Mouse (Mus musculus): ENCODE data around the gene Trim27.

Gene Trim27

DNA sequence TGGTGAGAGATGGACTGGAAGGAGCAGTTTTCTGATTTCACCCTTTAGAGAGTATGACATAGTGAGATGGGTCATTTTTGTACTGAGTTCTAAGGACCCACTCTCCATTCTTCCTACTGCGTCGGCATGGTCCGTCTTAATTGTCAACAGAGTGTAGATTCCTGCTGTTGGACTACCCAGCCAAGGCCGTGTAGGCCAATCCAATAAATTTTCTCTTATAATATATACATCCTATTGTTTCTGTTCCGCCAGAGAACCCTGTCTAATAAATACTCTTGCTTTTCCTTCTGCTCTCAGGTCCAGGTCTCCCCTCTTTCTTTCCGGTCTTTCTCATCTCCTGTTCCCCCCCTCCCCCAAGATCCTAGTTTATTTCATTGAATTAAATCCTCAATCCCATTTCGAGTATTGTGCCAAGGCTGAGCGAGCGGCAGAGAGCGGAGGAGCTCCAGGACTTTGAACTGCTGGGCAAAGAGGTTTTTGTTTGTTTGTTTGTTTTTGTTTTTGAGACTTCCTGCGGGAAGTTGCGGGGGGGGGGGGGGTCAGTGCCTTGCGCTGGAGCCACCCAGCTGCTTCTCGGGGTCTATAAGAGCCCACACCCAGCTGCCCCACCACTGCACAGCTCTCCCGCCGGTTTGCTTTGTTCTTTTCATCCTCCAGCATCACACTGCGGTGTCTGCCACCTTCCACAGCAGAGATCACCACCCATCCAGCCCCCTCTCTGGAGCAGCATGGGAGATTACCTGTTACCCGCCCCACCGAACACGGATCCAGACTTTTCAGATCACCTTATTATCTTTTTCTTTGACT, 42.6 kb downstream of the Trim27 start:
- no peak for DNase-seq (ENCODE audit: low spot score in 2 of 2)

DNA sequence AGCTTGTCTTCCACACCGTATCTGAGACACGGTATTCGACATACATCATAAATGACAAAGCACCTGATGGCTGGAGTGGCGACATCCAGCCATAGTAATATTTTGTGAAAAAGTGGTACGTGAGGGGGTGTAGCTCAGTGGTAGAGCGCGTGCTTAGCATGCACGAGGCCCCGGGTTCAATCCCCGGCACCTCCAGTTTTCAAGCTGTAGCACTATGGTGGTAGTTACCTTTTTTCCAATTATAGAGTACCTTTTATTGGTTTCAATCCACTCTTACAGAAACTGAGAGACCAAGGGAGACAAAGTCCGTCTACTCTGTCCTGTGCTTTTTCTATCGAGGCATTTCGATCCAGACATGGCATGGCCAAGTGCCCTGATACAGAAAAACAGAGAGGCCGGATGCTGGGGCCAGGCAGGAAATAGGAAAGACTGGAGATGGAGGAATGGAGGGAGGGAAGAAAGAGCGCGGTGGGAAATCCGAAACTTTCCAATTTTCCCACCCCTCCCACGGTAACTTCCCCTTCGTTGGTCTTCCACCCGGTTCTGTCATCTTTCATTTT, 43.3 kb downstream of the Trim27 start:
- DNase-seq (ENCODE audit: low spot score in 2 of 2), result peak; percentile 68 to 83

GRCm38 (mm10) chr13:21223242-21223655, 44.0 kb downstream of the Trim27 start:
- DNase-seq (ENCODE audit: low spot score in 2 of 2), result no peak

GRCm38 (mm10) chr13:21224376-21224775, 45.1 kb downstream of the Trim27 start:
- no peak for DNase-seq (ENCODE audit: low spot score in 2 of 2)

DNA sequence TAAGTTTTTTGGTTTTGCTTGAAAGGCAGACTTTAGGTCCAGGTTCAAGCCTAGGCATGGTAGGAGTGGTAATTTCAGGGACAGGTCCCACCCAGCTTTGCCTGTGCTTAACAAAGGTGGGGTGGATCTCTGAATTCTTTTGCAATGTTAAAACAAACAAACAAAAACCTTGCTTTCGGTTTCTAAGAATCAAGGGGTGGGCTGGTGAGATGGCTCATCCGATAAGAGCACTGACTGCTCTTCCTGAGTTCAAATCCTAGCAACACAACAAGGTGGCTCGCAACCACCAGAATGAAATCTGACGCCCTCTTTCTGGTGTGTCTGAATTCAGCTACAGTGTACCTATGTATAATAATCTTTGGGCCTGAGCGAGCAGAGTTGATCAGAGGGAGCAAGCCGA, 46.0 kb downstream of the Trim27 start:
- no peak for DNase-seq (ENCODE audit: low spot score in 2 of 2)

- DNase-seq (ENCODE audit: low spot score in 2 of 2), result no peak
Measured at GRCm38 (mm10) chr13:21226031-21226430, 46.8 kb downstream of the Trim27 start.

DNA sequence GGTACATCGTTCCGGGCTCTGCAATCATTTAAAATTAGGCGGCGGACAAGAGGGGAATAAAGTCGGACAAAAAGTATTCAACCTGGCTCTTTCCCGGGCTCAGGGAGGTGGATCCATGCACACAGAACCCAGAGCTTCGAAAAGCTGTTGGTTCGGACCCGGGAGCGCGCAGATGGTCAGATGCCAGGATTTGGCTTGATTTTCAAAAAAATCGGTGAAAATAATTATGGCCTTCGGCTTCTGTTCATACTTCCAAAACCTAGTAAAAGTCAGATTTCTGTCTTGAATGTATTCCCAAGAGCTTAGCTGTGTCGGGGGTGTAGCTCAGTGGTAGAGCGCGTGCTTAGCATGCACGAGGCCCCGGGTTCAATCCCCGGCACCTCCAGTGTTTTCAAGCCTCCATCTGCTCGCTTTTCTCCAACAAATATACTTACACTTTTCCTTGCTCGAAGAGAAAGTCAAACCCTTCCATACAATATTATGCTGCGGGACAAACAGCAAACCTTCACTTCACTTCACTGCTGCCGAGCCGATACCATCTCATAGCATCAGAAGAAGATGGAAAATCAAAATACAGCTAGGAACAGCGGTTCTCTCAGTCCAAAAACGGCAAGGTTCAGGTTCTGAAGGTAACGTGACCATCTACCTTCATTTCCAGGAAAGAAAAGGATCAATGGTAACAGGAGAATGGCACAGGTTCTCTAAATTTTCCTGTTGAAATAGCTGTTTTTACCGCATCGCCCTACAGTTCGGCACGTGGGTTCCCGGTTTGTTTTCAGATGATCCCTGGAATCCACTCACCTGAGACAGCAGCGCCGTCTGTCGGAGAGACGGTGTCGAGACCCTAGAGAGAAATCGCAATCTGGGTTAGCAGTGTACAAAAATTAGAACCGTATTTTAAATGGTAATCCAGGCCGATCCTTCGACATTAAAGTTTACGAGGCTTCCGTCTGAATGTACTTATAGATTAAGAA, 54.8 kb downstream of the Trim27 start:
- DNase-seq (ENCODE audit: low spot score in 2 of 2), result peak; percentile 31 to 80

DNA sequence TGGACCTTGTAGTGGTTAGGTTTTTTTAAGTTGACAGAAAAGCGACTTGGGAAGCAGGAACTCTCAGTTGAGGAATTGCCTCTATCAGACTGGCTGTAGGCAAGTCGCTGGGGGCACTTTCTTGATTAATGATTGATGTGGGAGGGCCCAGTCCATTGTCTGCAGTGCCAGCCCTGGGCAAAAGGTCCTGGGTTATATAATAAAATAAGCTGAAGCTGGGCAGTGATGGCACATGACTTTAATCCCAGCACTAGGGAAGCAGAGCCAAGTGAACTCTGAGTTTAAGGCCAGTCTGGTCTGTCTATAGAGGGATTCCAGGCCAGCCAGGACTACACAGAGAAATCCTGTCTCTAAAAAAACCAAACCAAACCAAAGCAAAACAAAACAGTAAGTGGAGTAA, 57.5 kb downstream of the Trim27 start:
- no peak for DNase-seq (ENCODE audit: low spot score in 2 of 2)

DNA sequence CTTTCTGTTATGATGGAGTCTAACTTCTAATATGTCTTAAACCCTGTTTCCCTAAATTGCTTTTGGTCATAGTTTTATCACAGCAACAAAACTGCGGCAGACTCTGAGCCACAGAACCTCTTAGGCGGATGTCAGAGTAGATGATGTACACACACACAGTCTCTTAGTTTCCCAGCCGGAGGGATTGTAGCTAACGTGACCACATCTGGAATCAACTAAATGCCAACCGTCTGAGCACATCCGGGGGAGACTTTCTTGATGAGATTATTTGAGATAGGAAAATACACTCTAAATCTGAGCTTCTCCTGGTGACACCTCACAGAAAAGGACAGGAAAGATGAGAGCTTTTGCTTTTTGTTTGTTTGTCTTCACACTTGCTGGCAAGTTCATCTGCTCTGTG, 57.9 kb downstream of the Trim27 start:
- DNase-seq (ENCODE audit: low spot score in 2 of 2), result no peak

- DNase-seq (ENCODE audit: low spot score in 2 of 2), result no peak
Measured at GRCm38 (mm10) chr13:21240788-21241187, 61.5 kb downstream of the Trim27 start.

- no peak for DNase-seq (ENCODE audit: low spot score in 2 of 2)
Measured at GRCm38 (mm10) chr13:21242408-21243125, 63.3 kb downstream of the Trim27 start.

DNA sequence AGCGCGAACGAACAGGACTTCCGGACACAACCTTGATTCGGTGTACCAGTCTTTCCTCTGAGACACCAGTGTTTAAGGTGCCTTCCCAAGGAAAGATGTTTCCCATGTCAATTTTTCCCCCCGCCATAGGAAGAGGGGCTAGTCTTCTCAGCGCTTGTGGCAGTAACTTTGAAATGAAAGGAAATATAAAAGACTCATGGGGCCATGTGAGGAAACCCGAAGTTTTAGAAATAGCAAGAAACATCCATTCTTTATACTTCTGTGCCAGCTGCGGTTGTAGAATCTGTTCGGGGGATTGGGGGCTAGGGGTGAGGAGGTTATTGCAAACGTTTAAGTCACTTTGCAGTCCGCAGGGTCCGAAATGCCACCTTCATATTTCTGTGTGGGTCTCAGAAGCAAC, 64.0 kb downstream of the Trim27 start:
- DNase-seq (ENCODE audit: low spot score in 2 of 2), result no peak

- no peak for DNase-seq (ENCODE audit: low spot score in 2 of 2)
Measured at GRCm38 (mm10) chr13:21244089-21244488, 64.8 kb downstream of the Trim27 start.
